Mouse (Mus musculus): ENCODE results near the gene BC030500.

Gene BC030500

DNA sequence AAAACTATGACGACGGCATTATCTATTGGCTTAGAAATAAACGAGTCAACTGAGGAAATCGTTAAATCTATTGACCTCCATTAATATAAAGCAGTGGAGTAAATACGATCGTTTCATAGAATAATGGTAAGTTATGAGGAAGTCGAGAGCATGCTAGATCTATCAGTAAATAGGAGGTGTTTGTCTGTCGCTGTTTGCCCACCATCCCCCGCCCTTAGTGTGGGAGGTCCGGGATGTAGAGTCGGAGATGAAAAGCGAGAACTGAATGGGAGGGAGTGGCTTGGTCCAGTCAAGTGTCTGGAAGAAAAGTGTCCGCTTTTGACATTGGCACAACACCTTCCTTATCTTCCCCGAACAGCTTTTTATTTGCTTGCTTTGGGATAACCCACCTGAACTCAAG is at the start of gene BC030500:
Gene BC030500, plus strand, starts transcription at position 79 of the 400 bp plus-strand sequence.
- DNase-seq (ENCODE audit: extremely low read depth, low read depth): no peak

GRCm38 (mm10) chr8:58886405-58886804 is 25.1 kb upstream of the BC030500 start:
- DNase-seq (ENCODE audit: extremely low read depth, low read depth): no peak

DNA sequence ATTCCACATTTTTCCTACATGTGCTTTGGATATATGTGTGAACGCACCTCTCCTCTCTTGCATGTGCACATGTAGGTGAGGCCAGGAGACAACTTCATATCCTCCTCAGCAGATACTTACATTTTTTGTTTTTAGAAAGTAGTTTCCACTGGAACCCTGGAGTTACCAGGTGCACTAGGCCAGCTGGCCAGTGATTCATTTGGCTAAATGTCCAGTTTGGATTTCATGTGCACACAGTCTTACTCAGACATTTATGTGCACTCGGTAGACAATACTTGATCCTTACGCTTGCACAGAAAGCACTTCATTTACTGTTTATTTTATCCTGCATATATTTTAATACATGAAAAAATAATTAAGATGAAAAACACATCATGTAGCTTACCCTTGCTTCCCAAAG is 21.0 kb upstream of the BC030500 start:
- no peak for DNase-seq (ENCODE audit: extremely low read depth, low read depth)

DNA sequence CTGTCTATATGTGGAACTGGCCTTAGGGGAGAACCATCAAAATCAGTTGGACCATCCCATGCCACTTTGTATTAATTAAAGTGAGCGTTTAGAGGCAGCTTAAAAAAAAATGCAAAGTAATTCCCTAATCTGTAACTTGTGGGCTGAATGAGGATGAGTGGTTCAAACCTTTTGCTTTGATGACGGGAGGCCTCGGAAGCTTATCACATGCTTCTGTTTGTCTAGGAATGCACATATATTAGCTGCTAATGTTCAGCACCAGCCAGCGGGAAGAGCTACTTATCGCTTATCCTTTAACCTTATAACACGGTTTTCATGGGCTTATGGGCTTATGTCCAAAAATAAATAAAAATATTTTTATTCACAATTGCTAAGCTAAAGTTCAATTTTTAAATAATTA is 15.6 kb upstream of the BC030500 start:
- no peak for DNase-seq (ENCODE audit: extremely low read depth, low read depth)

DNA sequence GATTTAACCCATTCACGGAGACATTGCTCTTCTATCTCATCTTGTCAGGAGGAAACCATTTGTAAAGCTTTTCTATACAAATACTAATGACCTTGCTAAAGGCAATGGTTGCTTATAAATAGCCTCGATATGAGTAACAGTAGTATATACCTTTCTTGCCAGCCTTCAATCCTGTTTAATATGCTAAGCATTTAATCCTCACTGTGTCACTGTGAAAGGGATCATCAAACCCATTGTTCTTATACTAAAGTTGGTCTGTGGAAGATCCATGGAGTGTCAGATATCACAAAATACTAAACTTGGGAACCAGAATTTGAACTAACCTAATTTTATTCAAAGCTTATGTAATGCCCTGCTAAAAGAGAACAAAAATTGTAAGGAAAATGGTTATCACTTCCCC is 7.1 kb upstream of the BC030500 start:
- no peak for DNase-seq (ENCODE audit: extremely low read depth, low read depth)

- DNase-seq (ENCODE audit: extremely low read depth, low read depth): no peak
Observed at GRCm38 (mm10) chr8:58912196-58912839, 763 bp downstream of the BC030500 start, which contains the start of gene Galntl6. Gene Galntl6, minus strand, starts transcription at chr8:58912640.

DNA sequence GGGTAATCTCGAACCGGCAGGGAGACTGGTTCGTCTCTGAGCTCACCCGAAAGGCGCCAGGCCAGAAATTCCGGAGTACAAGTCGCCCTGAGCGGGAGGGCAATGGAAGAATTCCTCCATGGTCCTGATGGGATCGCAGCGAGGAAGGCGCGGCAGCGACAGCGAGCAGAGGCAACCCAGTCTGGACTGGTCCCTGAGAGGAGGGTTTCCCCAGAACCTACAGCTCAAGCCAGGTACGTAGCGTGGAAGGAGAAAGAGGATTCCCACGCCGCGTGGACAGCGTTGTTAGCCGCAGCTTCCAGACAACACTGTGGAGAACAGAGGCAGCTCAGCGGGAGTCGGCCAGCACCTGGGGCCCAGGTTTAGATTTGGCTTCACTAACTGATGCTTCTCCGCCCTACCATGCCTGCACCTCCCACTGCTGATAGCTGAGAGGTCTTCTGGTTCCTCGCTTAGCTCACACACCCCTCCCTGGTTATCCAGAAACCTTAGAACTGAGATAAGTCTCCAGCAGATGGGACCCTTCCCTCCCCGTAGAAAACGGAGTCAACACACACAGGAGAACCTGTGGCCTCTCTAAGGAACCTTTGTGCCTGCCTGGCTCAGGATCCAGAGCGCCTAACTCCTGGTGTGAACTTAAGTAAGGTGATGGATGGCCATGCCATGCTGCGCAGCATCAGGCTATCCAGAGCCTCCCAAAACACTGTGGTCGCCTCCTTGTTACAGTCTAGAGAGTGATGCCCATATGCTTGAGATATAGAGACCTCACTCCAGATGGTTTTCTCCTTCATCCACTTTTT is 1.5 kb downstream of the BC030500 start:
- no peak for DNase-seq (ENCODE audit: extremely low read depth, low read depth)

DNA sequence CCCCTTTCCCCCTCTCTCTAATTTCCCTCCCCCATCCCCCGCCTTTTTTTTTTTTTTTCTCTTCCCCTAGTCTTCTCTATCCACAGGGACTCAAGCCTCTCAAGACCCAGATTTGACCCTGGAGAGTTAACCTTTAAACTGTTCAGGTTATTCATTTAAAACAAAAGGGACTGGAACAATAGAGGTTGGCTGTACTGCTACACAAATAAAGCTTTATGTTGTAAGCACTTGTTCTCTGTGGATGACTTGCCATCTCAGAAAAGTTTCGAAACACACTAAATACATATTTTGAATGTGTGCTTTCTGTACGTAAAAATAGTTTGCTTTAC is 2.0 kb downstream of the BC030500 start:
- DNase-seq (ENCODE audit: extremely low read depth, low read depth): no peak

DNA sequence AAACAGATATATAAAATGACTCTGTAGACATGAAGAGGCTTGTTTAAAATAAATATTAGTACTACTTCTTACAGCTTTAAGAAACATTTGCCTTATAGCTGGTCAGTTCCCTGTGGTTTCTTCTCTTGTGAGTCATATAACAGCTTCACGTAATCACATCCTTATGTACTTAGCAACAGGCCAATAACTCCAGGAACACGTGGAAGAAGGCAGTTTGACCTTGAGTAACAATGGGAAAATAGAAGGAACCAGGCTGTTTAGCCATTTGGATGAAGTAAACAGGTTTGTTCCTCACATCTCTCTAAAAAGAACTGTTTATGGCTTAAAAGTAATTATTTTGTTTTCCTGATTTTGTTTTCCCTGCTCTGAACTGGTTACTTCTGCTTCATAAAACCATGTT is 3.6 kb downstream of the BC030500 start:
- no peak for DNase-seq (ENCODE audit: extremely low read depth, low read depth)

DNA sequence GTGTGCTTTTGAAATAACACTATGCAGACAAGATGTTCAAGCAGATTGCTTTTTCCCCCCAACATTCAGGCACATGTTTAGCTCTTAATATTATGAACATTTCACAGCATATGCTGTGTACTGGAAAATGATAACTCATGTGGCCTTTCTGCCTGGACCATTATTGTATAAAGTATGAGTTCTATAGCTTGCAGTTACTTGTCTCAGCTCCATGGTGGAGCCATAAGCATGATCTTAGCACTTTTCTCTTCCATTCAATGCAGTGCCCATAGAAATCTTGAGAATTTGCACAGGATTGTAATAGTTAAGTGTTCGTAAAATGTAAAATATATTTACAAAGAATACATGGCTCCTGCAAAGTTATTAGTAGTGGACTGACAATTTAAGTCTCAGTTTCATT is 19.5 kb downstream of the BC030500 start:
- no peak for DNase-seq (ENCODE audit: extremely low read depth, low read depth)

- DNase-seq (ENCODE audit: extremely low read depth, low read depth): no peak
Observed at GRCm38 (mm10) chr8:58943773-58944172, 32.2 kb downstream of the BC030500 start.

DNA sequence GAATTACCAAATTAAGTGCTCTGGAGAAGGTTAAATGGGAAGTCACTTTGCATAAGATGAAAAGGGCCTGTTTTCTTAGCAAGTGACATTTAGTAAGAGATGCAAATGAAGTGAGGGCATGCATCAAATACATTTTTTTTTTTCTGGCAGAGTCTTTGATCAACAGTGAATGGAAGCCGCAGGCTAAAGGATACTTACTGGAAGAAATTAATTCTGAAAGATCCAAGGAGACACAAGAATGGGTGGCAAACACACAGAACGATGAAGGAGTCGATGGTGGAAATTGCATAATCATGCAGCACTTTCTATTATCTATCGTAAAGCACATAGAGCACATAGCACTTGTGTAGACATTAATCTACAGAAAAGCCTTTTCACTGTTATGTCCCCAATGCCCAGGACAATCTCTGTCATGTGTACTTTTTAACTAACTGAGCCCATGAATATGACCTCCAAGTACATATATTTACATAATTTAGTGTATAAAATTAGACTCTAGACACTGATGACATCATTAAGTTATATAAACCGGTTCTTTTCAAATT is 45.7 kb downstream of the BC030500 start:
- DNase-seq (ENCODE audit: extremely low read depth, low read depth): no peak

Measured in MEL-GATA-1-ER (cell line).